Mouse (Mus musculus) erythroblast, adult 5-6 weeks (primary cell): Measurements from ENCODE around the gene Atp6v1d. TPM values are rescaled to one million over a fixed set of nuclear protein-coding genes. Genes with fewer than 3 reads are reported as not detected.

Experiments used
- ATAC-seq: replicated peaks from 2 replicates; pipeline ENCODE4 v1.8.0; 2016; ENCODE audit warnings: moderate number of reproducible peaks, mild to moderate bottlenecking, moderate TSS enrichment, inconsistent platforms; ENCODE audit not compliant: poor library complexity, low FRiP score, severe bottlenecking
- total RNA-seq, 2 experiments: library from RNA; stranded (forward) in 1 of 2; stranded (reverse) in 1 of 2; fragments of 150-400 nt in 1 of 2; fragments of 200-764, 138-1000 nt in 1 of 2; gene quantifications; 2 replicates each; pipeline versions ENCODE4 v1.2.3 to v1.2.4; 2015 to 2017; ENCODE audit warnings: low replicate concordance in 2 of 2

Atp6v1d gene
- total RNA-seq, 2 experiments from 2014 or later, result 22.2 to 52.5 TPM

DNA sequence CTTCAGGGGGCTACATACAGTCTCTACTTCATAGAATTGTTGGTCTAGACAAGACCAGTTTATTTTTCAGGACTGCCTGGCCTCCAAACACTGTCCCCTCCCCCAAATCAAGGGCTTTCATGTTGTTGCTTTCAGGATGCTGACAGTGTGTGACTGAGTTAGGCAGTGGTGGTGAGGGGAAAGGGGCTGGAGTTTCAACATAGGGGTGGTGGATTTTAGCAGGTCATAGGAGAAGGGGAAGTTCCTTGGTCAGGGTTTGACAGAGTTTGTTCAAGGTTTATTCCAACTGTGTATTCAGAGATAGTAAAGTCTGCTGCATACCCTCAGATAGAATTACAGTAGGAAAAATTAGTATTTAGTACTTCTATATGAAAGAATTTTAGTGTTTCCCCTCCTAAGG, 59.6 kb downstream of the Atp6v1d start:
- ATAC-seq, result no peak

DNA sequence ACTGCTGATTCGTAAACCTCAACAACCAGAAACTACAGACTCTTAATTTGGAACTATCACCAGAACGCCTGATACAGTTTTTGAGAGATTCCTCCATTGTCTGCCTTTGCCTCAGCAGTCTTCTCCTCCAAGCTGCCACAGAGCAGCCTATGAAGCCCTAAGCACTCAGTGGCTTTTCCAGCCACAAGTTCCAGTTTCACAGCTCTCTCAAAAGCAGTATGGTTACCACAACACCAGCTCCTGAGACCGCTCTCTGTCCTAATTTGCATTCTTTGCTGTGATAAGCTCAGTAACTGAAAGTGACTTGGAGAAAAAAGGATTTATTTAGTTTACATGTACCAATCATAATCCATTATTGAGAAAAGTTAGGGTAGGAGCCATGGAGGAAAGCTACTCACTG, 61.4 kb downstream of the Atp6v1d start:
- ATAC-seq, result no peak

GRCm38 (mm10) chr12:78794236-78794635, 67.2 kb downstream of the Atp6v1d start:
- no peak for ATAC-seq

- ATAC-seq, result no peak
Observed at GRCm38 (mm10) chr12:78790791-78791190, 70.6 kb downstream of the Atp6v1d start.

Other genes with a start within 250 kb of the Atp6v1d start
- gene Fam71d, start 170.1 kb downstream of the Atp6v1d start, total RNA-seq (2015; ENCODE audit: low replicate concordance), result not detected in 2 replicates
- gene Fam71d, start 170.1 kb downstream of the Atp6v1d start, total RNA-seq (2017; ENCODE audit: low replicate concordance), result not detected in 2 replicates
- gene Mpp5, start 112.7 kb downstream of the Atp6v1d start, total RNA-seq (2015; ENCODE audit: low replicate concordance), result 2.1 and 14.8 TPM in 2 replicates
- gene Mpp5, start 112.7 kb downstream of the Atp6v1d start, total RNA-seq (2017; ENCODE audit: low replicate concordance), result 5.5 and 21.2 TPM in 2 replicates
- gene Eif2s1, start 181 bp upstream of the Atp6v1d start, total RNA-seq (2015; ENCODE audit: low replicate concordance), result 55.4 and 106 TPM in 2 replicates
- 34.9 and 45.3 TPM in 2 replicates for gene Eif2s1, start 181 bp upstream of the Atp6v1d start, total RNA-seq (2017; ENCODE audit: low replicate concordance)
- gene Plek2, start 45.3 kb upstream of the Atp6v1d start, total RNA-seq (2015; ENCODE audit: low replicate concordance), result 6.7 TPM in 1 of 2 replicates, not detected in the other
- gene Plek2, start 45.3 kb upstream of the Atp6v1d start, total RNA-seq (2017; ENCODE audit: low replicate concordance), result 2.6 and 5.3 TPM in 2 replicates
- 7.1 and 9.0 TPM in 2 replicates for gene Tmem229b, start 146.0 kb upstream of the Atp6v1d start, total RNA-seq (2015; ENCODE audit: low replicate concordance)
- 5.4 and 9.5 TPM in 2 replicates for gene Tmem229b, start 146.0 kb upstream of the Atp6v1d start, total RNA-seq (2017; ENCODE audit: low replicate concordance)
- gene Plekhh1, start 167.5 kb upstream of the Atp6v1d start, total RNA-seq (2015; ENCODE audit: low replicate concordance), result not detected in 2 replicates
- not detected in 2 replicates for gene Plekhh1, start 167.5 kb upstream of the Atp6v1d start, total RNA-seq (2017; ENCODE audit: low replicate concordance)
- gene Pigh, start 228.0 kb upstream of the Atp6v1d start, total RNA-seq (2015; ENCODE audit: low replicate concordance), result 3.1 and 8.4 TPM in 2 replicates
- 1.5 and 2.2 TPM in 2 replicates for gene Pigh, start 228.0 kb upstream of the Atp6v1d start, total RNA-seq (2017; ENCODE audit: low replicate concordance)